Mouse (Mus musculus) megakaryocyte, embryonic 14.5 days (primary cell): ENCODE results near the gene Psd.

ENCODE experiments used
- FLI1 ChIP-seq: IDR thresholded peaks from 2 replicates; pipeline ENCODE4 v1.6.1; 2012; ENCODE audit warnings: low read length, inconsistent platforms, mixed read lengths
- GATA1 ChIP-seq: IDR thresholded peaks from 3 replicates; pipeline ENCODE4 v1.6.1; 2012; ENCODE audit warnings: mixed read lengths, low read length, inconsistent platforms, borderline replicate concordance

DNA sequence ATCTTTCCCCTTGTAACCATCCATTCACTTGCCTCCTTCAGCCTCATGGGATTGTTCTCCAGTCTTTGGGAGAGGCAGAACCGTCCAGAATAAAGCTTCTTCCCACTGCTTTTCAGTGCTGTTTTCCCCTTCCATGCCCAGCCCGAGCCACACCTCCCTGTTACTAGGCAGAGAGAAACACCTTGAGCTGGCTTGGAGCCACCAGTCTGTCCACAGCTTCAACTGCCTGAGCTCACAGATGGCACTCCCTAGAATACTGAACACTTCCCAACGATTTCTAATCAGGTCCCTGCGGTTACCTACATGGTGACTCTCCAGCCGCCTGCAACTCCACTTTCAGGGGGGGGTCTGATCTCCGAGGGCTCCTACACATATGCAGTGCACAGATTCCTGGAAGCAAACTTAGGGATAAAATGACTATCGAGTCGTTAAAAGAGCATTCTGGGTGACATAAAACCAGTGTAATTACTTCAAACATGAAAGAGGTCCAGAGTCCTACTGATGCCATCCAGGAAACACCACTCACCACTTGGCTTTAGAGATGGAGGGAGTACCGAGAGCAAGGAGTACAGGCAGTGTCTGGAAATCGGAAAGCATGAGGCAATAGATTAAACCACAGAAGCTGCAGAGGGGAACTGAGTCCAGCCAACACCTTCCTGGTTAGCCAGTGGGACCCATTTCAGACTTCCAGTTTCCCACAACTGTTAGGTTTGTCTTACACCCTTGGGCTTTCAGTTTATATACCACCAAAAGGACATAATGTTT is 23.4 kb upstream of the Psd start, which contains the start of gene 2310034G01Rik:
- TF ChIP-seq GATA1 = no peak
- no peak for TF ChIP-seq FLI1
